Mouse (Mus musculus): ENCODE data around the gene Ube2k. TPM values are rescaled to one million over a fixed set of nuclear protein-coding genes. Genes with fewer than 3 reads are reported as not detected.
"Not testable (repeated sequence)": the region's sequence is repeated elsewhere in the genome, so short reads cannot be mapped to it uniquely, and the experiment has no call there.

The Ube2k gene
- polyA plus RNA-seq, 1 experiment from 2014 or later: 142 TPM

DNA sequence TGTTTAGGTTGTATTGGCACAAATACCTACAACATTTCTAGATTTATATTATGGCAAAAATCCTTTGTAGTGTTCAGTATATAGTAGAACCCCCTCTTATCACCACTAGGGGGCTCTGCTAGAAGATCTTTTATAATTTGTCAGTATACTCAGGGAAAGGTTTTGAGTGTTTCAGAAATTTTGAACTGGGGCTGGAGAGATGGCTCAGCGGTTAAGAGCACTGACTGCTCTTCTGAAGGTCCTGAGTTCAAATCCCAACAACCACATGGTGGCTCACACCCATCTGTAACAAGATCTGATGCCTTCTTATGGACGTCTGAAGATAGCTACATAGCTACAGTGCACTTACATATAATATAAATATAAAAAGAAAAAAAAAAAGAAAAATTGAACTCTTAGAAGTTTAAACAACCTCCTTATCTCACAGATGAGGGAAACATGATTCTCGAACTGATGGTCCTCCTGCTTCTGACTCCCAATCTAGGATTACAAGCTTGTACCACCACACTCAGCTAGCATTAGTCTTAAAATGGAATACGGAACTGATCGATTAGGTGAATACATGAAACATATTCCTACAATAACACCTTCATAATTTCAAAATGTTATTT lies 1.5 kb upstream of the Ube2k start:
- H3K27me3 ChIP-seq (ENCODE audit: control insufficient read depth, insufficient read depth, low read length): no peaks in the 10 kb centered on the region
- no peaks in the 10 kb centered on the region; the same call in 1 of the 2 replicates for H3K4me1 ChIP-seq (replicated peaks; ENCODE audit: control insufficient read depth, insufficient read depth, low read length)
- no peak overlapping the region for H3K9ac ChIP-seq (ENCODE audit: low read length)

GRCm38 (mm10) chr5:65536068-65536465 lies 966 bp upstream of the Ube2k start:
- H3K4me3 ChIP-seq (ENCODE audit: low read depth, low read length): peak overlapping the region; percentile 94; the same call in 1 of the 2 replicates
- peak overlapping the region; percentile 62 for H3K4me2 ChIP-seq (ENCODE audit: low read depth, low read length, severe bottlenecking)
- not testable (repeated sequence) for DNase-seq (ENCODE audit: low spot score); H3K4me1 ChIP-seq (replicated peaks; ENCODE audit: control insufficient read depth, insufficient read depth, low read length); ATAC-seq (replicated peaks; ENCODE audit: low FRiP score); H3K9me3 ChIP-seq (ENCODE audit: control insufficient read depth, low read length); H3K27ac ChIP-seq (ENCODE audit: low read depth, low read length); H3K27me3 ChIP-seq (ENCODE audit: control insufficient read depth, insufficient read depth, low read length); H3K36me3 ChIP-seq (ENCODE audit: control insufficient read depth, insufficient read depth, low read length)
- H3K9ac ChIP-seq (ENCODE audit: low read length): peak overlapping the region; percentile 98; the same call in 1 of the 2 replicates
- WGBS: 88% methylated on average over 10 of the region's 10 CpGs

More for the DNA sequence above, 1.5 kb upstream of the Ube2k start:
- Histone ChIP-seq H3K27ac (ENCODE audit: low read depth, low read length) (no peak overlapping the region), H3K9me3 (ENCODE audit: control insufficient read depth, low read length) (no peaks in the 10 kb centered on the region), H3K4me3 (ENCODE audit: low read depth, low read length) (no peak overlapping the region), H3K36me3 (ENCODE audit: control insufficient read depth, insufficient read depth, low read length) (no peaks in the 10 kb centered on the region), H3K4me2 (ENCODE audit: low read depth, low read length, severe bottlenecking) (no peak overlapping the region)
- WGBS: 75% methylated on average over 5 of the region's 5 CpGs
- no peak for ATAC-seq (replicated peaks; ENCODE audit: low FRiP score)
- no peak for DNase-seq (ENCODE audit: low spot score)

- Histone ChIP-seq H3K9me3 (ENCODE audit: control insufficient read depth, low read length) (no peaks in the 10 kb centered on the region), H3K4me1 (replicated peaks; ENCODE audit: control insufficient read depth, insufficient read depth, low read length) (no peaks in the 10 kb centered on the region; the same call in 1 of the 2 replicates), H3K36me3 (ENCODE audit: control insufficient read depth, insufficient read depth, low read length) (no peaks in the 10 kb centered on the region), H3K4me3 (ENCODE audit: low read depth, low read length) (peak overlapping the region; percentile 94), H3K27ac (ENCODE audit: low read depth, low read length) (peak overlapping the region; percentile 99), H3K9ac (ENCODE audit: low read length) (peak overlapping the region; percentile 98), H3K27me3 (ENCODE audit: control insufficient read depth, insufficient read depth, low read length) (no peaks in the 10 kb centered on the region), H3K4me2 (ENCODE audit: low read depth, low read length, severe bottlenecking) (peak overlapping the region; percentile 62)
- under 1% methylated on average over 55 of the region's 59 CpGs for WGBS
- peak; percentile 86 for DNase-seq (ENCODE audit: low spot score)
- ATAC-seq (replicated peaks; ENCODE audit: low FRiP score): peak; percentile 73
Measured at GRCm38 (mm10) chr5:65537420-65538071, 513 bp downstream of the Ube2k start.

GRCm38 (mm10) chr5:65538121-65538520 lies 1.1 kb downstream of the Ube2k start:
- no peaks in the 10 kb centered on the region; the same call in 1 of the 2 replicates for H3K4me1 ChIP-seq (replicated peaks; ENCODE audit: control insufficient read depth, insufficient read depth, low read length)
- ATAC-seq (replicated peaks; ENCODE audit: low FRiP score) (no peak), DNase-seq (ENCODE audit: low spot score) (no peak)
- peak overlapping the region; percentile 99 for H3K27ac ChIP-seq (ENCODE audit: low read depth, low read length)
- WGBS: 2% methylated on average over 4 of the region's 4 CpGs
- H3K36me3 ChIP-seq (ENCODE audit: control insufficient read depth, insufficient read depth, low read length): no peaks in the 10 kb centered on the region
- no peaks in the 10 kb centered on the region for H3K27me3 ChIP-seq (ENCODE audit: control insufficient read depth, insufficient read depth, low read length)
- H3K9ac ChIP-seq (ENCODE audit: low read length): peak overlapping the region; percentile 98
- H3K9me3 ChIP-seq (ENCODE audit: control insufficient read depth, low read length): no peaks in the 10 kb centered on the region
- peak overlapping the region; percentile 94 for H3K4me3 ChIP-seq (ENCODE audit: low read depth, low read length)
- peak overlapping the region; percentile 62 for H3K4me2 ChIP-seq (ENCODE audit: low read depth, low read length, severe bottlenecking)

GRCm38 (mm10) chr5:65538829-65539228 lies 1.8 kb downstream of the Ube2k start:
- Histone ChIP-seq H3K4me3 (ENCODE audit: low read depth, low read length) (peak overlapping the region; percentile 13; the same call in 1 of the 2 replicates), H3K27me3 (ENCODE audit: control insufficient read depth, insufficient read depth, low read length) (no peaks in the 10 kb centered on the region), H3K4me2 (ENCODE audit: low read depth, low read length, severe bottlenecking) (peak overlapping the region; percentile 43), H3K4me1 (replicated peaks; ENCODE audit: control insufficient read depth, insufficient read depth, low read length) (no peaks in the 10 kb centered on the region; the same call in 1 of the 2 replicates), H3K36me3 (ENCODE audit: control insufficient read depth, insufficient read depth, low read length) (no peaks in the 10 kb centered on the region), H3K9ac (ENCODE audit: low read length) (no peak overlapping the region), H3K9me3 (ENCODE audit: control insufficient read depth, low read length) (no peaks in the 10 kb centered on the region), H3K27ac (ENCODE audit: low read depth, low read length) (no peak overlapping the region)
- 27% methylated on average over 4 of the region's 4 CpGs for WGBS
- no peak for ATAC-seq (replicated peaks; ENCODE audit: low FRiP score)
- no peak for DNase-seq (ENCODE audit: low spot score)

GRCm38 (mm10) chr5:65539786-65540185 lies 2.8 kb downstream of the Ube2k start:
- H3K4me3 ChIP-seq (ENCODE audit: low read depth, low read length): no peak overlapping the region
- H3K9me3 ChIP-seq (ENCODE audit: control insufficient read depth, low read length): no peaks in the 10 kb centered on the region
- DNase-seq (ENCODE audit: low spot score): no peak
- ATAC-seq (replicated peaks; ENCODE audit: low FRiP score): no peak
- no peak overlapping the region for H3K27ac ChIP-seq (ENCODE audit: low read depth, low read length)
- no peaks in the 10 kb centered on the region for H3K27me3 ChIP-seq (ENCODE audit: control insufficient read depth, insufficient read depth, low read length)
- 90% methylated on average over 3 of the region's 3 CpGs for whole genome bisulfite sequencing
- H3K4me1 ChIP-seq (replicated peaks; ENCODE audit: control insufficient read depth, insufficient read depth, low read length): no peaks in the 10 kb centered on the region; the same call in 1 of the 2 replicates
- no peak overlapping the region for H3K4me2 ChIP-seq (ENCODE audit: low read depth, low read length, severe bottlenecking)
- H3K9ac ChIP-seq (ENCODE audit: low read length): no peak overlapping the region
- H3K36me3 ChIP-seq (ENCODE audit: control insufficient read depth, insufficient read depth, low read length): no peaks in the 10 kb centered on the region

- ATAC-seq (replicated peaks; ENCODE audit: low FRiP score) (no peak), DNase-seq (ENCODE audit: low spot score) (no peak)
- H3K9ac ChIP-seq (ENCODE audit: low read length): no peak overlapping the region
- H3K27ac ChIP-seq (ENCODE audit: low read depth, low read length): no peak overlapping the region
- H3K9me3 ChIP-seq (ENCODE audit: control insufficient read depth, low read length): no peaks in the 10 kb centered on the region
- no peak overlapping the region for H3K4me3 ChIP-seq (ENCODE audit: low read depth, low read length)
- no peaks in the 10 kb centered on the region; the same call in 1 of the 2 replicates for H3K4me1 ChIP-seq (replicated peaks; ENCODE audit: control insufficient read depth, insufficient read depth, low read length)
- H3K27me3 ChIP-seq (ENCODE audit: control insufficient read depth, insufficient read depth, low read length): no peaks in the 10 kb centered on the region
- H3K36me3 ChIP-seq (ENCODE audit: control insufficient read depth, insufficient read depth, low read length): no peaks in the 10 kb centered on the region
- H3K4me2 ChIP-seq (ENCODE audit: low read depth, low read length, severe bottlenecking): no peak overlapping the region
- 85% methylated on average over 3 of the region's 3 CpGs for WGBS
Measured at GRCm38 (mm10) chr5:65541889-65542288, 4.9 kb downstream of the Ube2k start.

DNA sequence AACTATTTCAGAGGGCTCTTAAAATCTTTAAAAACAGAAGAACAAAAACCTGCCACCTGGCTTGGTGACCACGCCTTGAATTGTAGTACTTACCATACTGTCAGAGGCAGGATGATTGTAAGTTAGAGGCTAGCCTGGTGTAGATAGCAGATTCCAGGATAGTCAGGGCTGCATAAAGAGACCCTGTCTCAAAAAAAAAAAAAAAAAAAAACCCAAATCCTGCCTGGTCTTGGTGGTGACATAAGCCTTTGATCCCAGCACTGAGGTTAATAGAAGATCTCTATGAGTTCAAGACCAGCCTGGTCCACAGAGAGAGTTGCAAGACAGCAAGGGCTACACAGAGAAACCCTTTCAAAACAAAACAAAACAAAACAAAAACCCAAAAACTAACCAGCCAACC lies 6.5 kb downstream of the Ube2k start:
- H3K27ac ChIP-seq (ENCODE audit: low read depth, low read length): no peak overlapping the region
- no peak for DNase-seq (ENCODE audit: low spot score)
- no peaks in the 10 kb centered on the region; the same call in 1 of the 2 replicates for H3K36me3 ChIP-seq (ENCODE audit: control insufficient read depth, insufficient read depth, low read length)
- WGBS: 94% methylated on average over 1 of the region's 1 CpGs
- H3K27me3 ChIP-seq (ENCODE audit: control insufficient read depth, insufficient read depth, low read length): no peaks in the 10 kb centered on the region
- no peak for ATAC-seq (replicated peaks; ENCODE audit: low FRiP score)
- H3K4me1 ChIP-seq (replicated peaks; ENCODE audit: control insufficient read depth, insufficient read depth, low read length): no peaks in the 10 kb centered on the region; the same call in 1 of the 2 replicates
- no peak overlapping the region for H3K9ac ChIP-seq (ENCODE audit: low read length)
- no peak overlapping the region for H3K4me2 ChIP-seq (ENCODE audit: low read depth, low read length, severe bottlenecking)
- H3K4me3 ChIP-seq (ENCODE audit: low read depth, low read length): no peak overlapping the region
- H3K9me3 ChIP-seq (ENCODE audit: control insufficient read depth, low read length): no peaks in the 10 kb centered on the region

All from forebrain, embryonic 11.5 days (tissue).